Mouse (Mus musculus) kidney, embryonic 16.5 days (tissue): Measurements from ENCODE around the gene Gprasp2. TPM values are rescaled to one million over a fixed set of nuclear protein-coding genes. Genes with fewer than 3 reads are reported as not detected.
"Not testable (repeated sequence)": the region's sequence is repeated elsewhere in the genome, so short reads cannot be mapped to it uniquely, and the experiment has no call there.

ENCODE experiments used
- ATAC-seq: fragments of 200-750 bp; cut with Nextera tagmentation; 2 replicates; pipeline ENCODE4 v1.8.0; 2017; ENCODE audit warnings: moderate TSS enrichment; ENCODE audit not compliant: low FRiP score, low TSS enrichment
- H3K27ac ChIP-seq: fragments of 300-500 bp; sonication (generic); 2 replicates; pipeline ENCODE4 v1.5.1; 2014; ENCODE audit warnings: low read length
- H3K27me3 ChIP-seq: fragments of 300-500 bp; sonication (generic); 2 replicates; pipeline ENCODE4 v1.6.1; 2014; ENCODE audit warnings: low read length, control low read depth, mixed read lengths; ENCODE audit not compliant: insufficient read depth
- H3K36me3 ChIP-seq: fragments of 300-500 bp; sonication (generic); 2 replicates; pipeline ENCODE4 v1.6.1; 2014; ENCODE audit warnings: low read length, control low read depth, mixed read lengths; ENCODE audit not compliant: insufficient read depth
- H3K4me1 ChIP-seq: fragments of 300-500 bp; sonication (generic); 2 replicates; pipeline ENCODE4 v1.6.1; 2014; ENCODE audit warnings: low read length, control low read depth, mixed read lengths; ENCODE audit not compliant: insufficient read depth
- H3K4me2 ChIP-seq: fragments of 300-500 bp; sonication (generic); replicated peaks from 2 replicates; pipeline ENCODE4 v1.6.1; 2014; ENCODE audit warnings: low read depth, low read length
- H3K4me3 ChIP-seq: fragments of 300-500 bp; sonication (generic); 2 replicates; pipeline ENCODE4 v1.5.1; 2014; ENCODE audit warnings: mild to moderate bottlenecking, low read length
- H3K9ac ChIP-seq: fragments of 300-500 bp; sonication (generic); replicated peaks from 2 replicates; pipeline ENCODE4 v1.6.1; 2014; ENCODE audit warnings: low read length
- H3K9me3 ChIP-seq: fragments of 300-500 bp; sonication (generic); 2 replicates; pipeline ENCODE4 v1.6.1; 2016; ENCODE audit warnings: low read length, control low read depth
- WGBS: fragments of 180-500 bp; shearing (Covaris S2); extraction: QIAGEN DNeasy Blood & Tissue Kit; methylation state at CpG from one replicate; pipeline ENCODE4 v1.1.7; 2014; 5-methylcytosine and 5-hydroxymethylcytosine counted together
- polyA plus RNA-seq: library from polyadenylated mRNA; unstranded; fragments of >200 nt; fragmentation: Nextera tagmentation; extraction: Ambion mirVana; gene quantifications from 2 replicates; pipeline ENCODE4 v1.2.1, GENCODE M21; 2015

The Gprasp2 gene
- polyA plus RNA-seq, 1 experiment from 2014 or later: 26.3 TPM

GRCm38 (mm10) chrX:135837896-135838295 is 938 bp upstream of the Gprasp2 start:
- peaks cover 8% of the 10 kb centered on the region; the same call in 1 of the 2 replicates for H3K27me3 ChIP-seq
- no peaks in the 10 kb centered on the region for H3K4me1 ChIP-seq
- H3K36me3 ChIP-seq: no peaks in the 10 kb centered on the region
- H3K4me2 ChIP-seq: no peak overlapping the region
- H3K27ac ChIP-seq: no peak overlapping the region
- no peak overlapping the region for H3K4me3 ChIP-seq
- 77% methylated on average over 2 of the region's 2 CpGs for WGBS
- ATAC-seq: no peak
- H3K9me3 ChIP-seq: no peaks in the 10 kb centered on the region
- H3K9ac ChIP-seq: no peak overlapping the region

- not testable (repeated sequence) for H3K9me3 ChIP-seq, H3K4me1 ChIP-seq, H3K27me3 ChIP-seq, H3K36me3 ChIP-seq, H3K27ac ChIP-seq
- 29% methylated on average over 16 of the region's 17 CpGs for WGBS
- ATAC-seq: peak; percentile 61
- H3K4me2 ChIP-seq: peak overlapping the region; percentile 70
- peak overlapping the region; percentile 51 for H3K9ac ChIP-seq
- H3K4me3 ChIP-seq: peak overlapping the region; percentile 52
Measured at GRCm38 (mm10) chrX:135839397-135840391, 860 bp downstream of the Gprasp2 start.

GRCm38 (mm10) chrX:135866806-135867205 is 28.0 kb downstream of the Gprasp2 start:
- not testable (repeated sequence) for H3K36me3 ChIP-seq, H3K27me3 ChIP-seq, H3K27ac ChIP-seq, H3K4me1 ChIP-seq, ATAC-seq, H3K9ac ChIP-seq, H3K4me2 ChIP-seq, H3K9me3 ChIP-seq, H3K4me3 ChIP-seq
- WGBS: 80% methylated on average over 9 of the region's 9 CpGs

- Histone ChIP-seq H3K27me3 (peaks cover 3% of the 10 kb centered on the region; the same call in 1 of the 2 replicates), H3K9ac (no peak overlapping the region), H3K36me3 (no peaks in the 10 kb centered on the region), H3K4me2 (no peak overlapping the region), H3K9me3 (no peaks in the 10 kb centered on the region), H3K27ac (no peak overlapping the region), H3K4me3 (no peak overlapping the region), H3K4me1 (no peaks in the 10 kb centered on the region)
- no peak for ATAC-seq
- WGBS: 80% methylated on average over 1 of the region's 1 CpGs
Measured at GRCm38 (mm10) chrX:135876679-135877078, 37.8 kb downstream of the Gprasp2 start.

GRCm38 (mm10) chrX:135879626-135880025 is 40.8 kb downstream of the Gprasp2 start:
- Histone ChIP-seq H3K4me3 (no peak overlapping the region), H3K27me3 (peaks cover 3% of the 10 kb centered on the region; the same call in 1 of the 2 replicates), H3K9ac (no peak overlapping the region), H3K9me3 (no peaks in the 10 kb centered on the region), H3K27ac (no peak overlapping the region), H3K4me1 (no peaks in the 10 kb centered on the region), H3K36me3 (no peaks in the 10 kb centered on the region), H3K4me2 (no peak overlapping the region)
- no peak for ATAC-seq
- 89% methylated on average over 1 of the region's 1 CpGs for WGBS

- Histone ChIP-seq H3K9me3 (no peaks in the 10 kb centered on the region), H3K4me2 (peak overlapping the region; percentile 57), H3K4me3 (peak overlapping the region; percentile 70), H3K27ac (peak overlapping the region; percentile 76), H3K36me3 (0 out of 2 replicates have a peak, but pooled peaks cover 7% of the 10 kb centered on the region), H3K27me3 (no peaks in the 10 kb centered on the region), H3K4me1 (no peaks in the 10 kb centered on the region), H3K9ac (peak overlapping the region; percentile 84)
- ATAC-seq: peak; percentile 99
- 19% methylated on average over 37 of the region's 41 CpGs for WGBS
Measured at GRCm38 (mm10) chrX:135885411-135886233, 46.8 kb downstream of the Gprasp2 start.

GRCm38 (mm10) chrX:135886234-135886585 is 47.4 kb downstream of the Gprasp2 start:
- WGBS: 25% methylated on average over 11 of the region's 11 CpGs
- Histone ChIP-seq H3K9ac (peak overlapping the region; percentile 84), H3K4me1 (no peaks in the 10 kb centered on the region), H3K27ac (peak overlapping the region; percentile 76), H3K4me3 (peak overlapping the region; percentile 70), H3K9me3 (no peaks in the 10 kb centered on the region), H3K36me3 (0 out of 2 replicates have a peak, but pooled peaks cover 7% of the 10 kb centered on the region), H3K4me2 (peak overlapping the region; percentile 57), H3K27me3 (no peaks in the 10 kb centered on the region)
- peak; percentile 31; the same call in 1 of the 2 replicates for ATAC-seq

Other genes with a start within 250 kb of the Gprasp2 start
- gene Nxf7, start 240.3 kb upstream of the Gprasp2 start, polyA plus RNA-seq: not detected in 2 replicates
- gene Prame, start 211.3 kb upstream of the Gprasp2 start, polyA plus RNA-seq: not detected in 2 replicates
- gene Tcp11x2, start 145.2 kb upstream of the Gprasp2 start, polyA plus RNA-seq: not detected in 2 replicates
- not detected in 2 replicates for gene Tmsb15a, start 113.8 kb upstream of the Gprasp2 start, polyA plus RNA-seq
- gene Armcx5, start 96.3 kb upstream of the Gprasp2 start, polyA plus RNA-seq: 9.9 and 10.2 TPM in 2 replicates
- gene Gprasp1, start 96.3 kb upstream of the Gprasp2 start, polyA plus RNA-seq: 46.2 and 48.0 TPM in 2 replicates
- gene Bhlhb9, start 41.4 kb upstream of the Gprasp2 start, polyA plus RNA-seq: 53.8 and 55.5 TPM in 2 replicates
- gene Arxes2, start 154.8 kb downstream of the Gprasp2 start, polyA plus RNA-seq: 80.6 and 94.3 TPM in 2 replicates
- gene Arxes1, start 194.3 kb downstream of the Gprasp2 start, polyA plus RNA-seq: 33.4 and 34.7 TPM in 2 replicates
- 75.2 and 81.8 TPM in 2 replicates for gene Bex2, start 229.2 kb downstream of the Gprasp2 start, polyA plus RNA-seq
- not detected in 2 replicates for gene Nxf3, start 246.2 kb downstream of the Gprasp2 start, polyA plus RNA-seq